Comparison of ENCODE assay signal across 12 mouse cellular contexts in the genomic region with DNA sequence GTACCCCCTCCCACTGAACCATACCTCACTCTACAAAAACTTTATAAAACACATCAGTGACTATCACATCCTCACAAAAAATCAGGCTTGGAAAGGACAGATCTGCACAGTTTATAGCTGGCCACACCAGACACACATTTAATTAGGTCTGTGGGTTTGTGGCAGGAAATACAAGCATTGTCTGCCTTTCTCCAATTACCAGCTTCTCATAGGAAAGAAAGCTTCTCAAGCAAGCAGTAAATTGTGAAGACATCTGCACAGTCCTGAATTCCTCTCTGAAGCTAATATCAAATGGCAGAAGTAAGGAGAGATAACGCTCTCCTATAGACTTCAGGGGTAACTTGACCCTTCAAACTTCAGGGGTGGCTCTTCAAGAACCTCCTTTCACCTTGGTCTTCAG.
"Had no signal": no experiment of that assay in that cellular context is flagged by ENCODE, and none has a peak within 500 bp of the region (broad histone marks: within the 10 kb centered on the region; RNA-seq: fewer than 3 reads in every experiment).

No protein-coding gene starts in this region.

- H3K27ac ChIP-seq: limb, embryonic 13.5 days; liver, embryonic 14.5 days; midbrain, embryonic 15.5 days; neural tube, embryonic 13.5 days had no signal

- H3K4me2 ChIP-seq: limb, embryonic 13.5 days; midbrain, embryonic 15.5 days; neural tube, embryonic 13.5 days had no signal

- ATAC-seq: intestine, postnatal 0 days; midbrain, embryonic 15.5 days had no signal

- H3K36me3 ChIP-seq: limb, embryonic 13.5 days; midbrain, embryonic 15.5 days; neural tube, embryonic 13.5 days had no signal

- H3K4me3 ChIP-seq: limb, embryonic 13.5 days; midbrain, embryonic 15.5 days; neural tube, embryonic 13.5 days had no signal

- H3K9me3 ChIP-seq: midbrain, embryonic 15.5 days; neural tube, embryonic 13.5 days had no signal

- H3K27me3 ChIP-seq: midbrain, embryonic 15.5 days; neural tube, embryonic 13.5 days had no signal

- H3K9ac ChIP-seq: limb, embryonic 13.5 days; liver, embryonic 14.5 days; midbrain, embryonic 15.5 days; neural tube, embryonic 13.5 days had no signal

- DNase-seq: kidney, postnatal 25 days; layer of hippocampus, adult 9-11 months; lung, adult 18-20 months; right cerebral cortex, adult 18-20 months; right cerebral cortex, postnatal 25 days; thymus, adult 18-20 months; thymus, postnatal 14 days had no signal
